Mouse (Mus musculus): ENCODE data around the gene Cuedc1. TPM values are rescaled to one million over a fixed set of nuclear protein-coding genes. Genes with fewer than 3 reads are reported as not detected.

Gene Cuedc1
- polyA plus RNA-seq, 1 experiment from 2014 or later, result 50.2 TPM

- Histone ChIP-seq H3K36me3 (no peaks in the 10 kb centered on the region), H3K27ac (no peak overlapping the region), H3K4me2 (replicated peaks) (no peak overlapping the region), H3K9ac (no peak overlapping the region), H3K9me3 (no peaks in the 10 kb centered on the region), H3K4me1 (peaks cover 74% of the 10 kb centered on the region), H3K4me3 (no peak overlapping the region), H3K27me3 (replicated peaks) (no peaks in the 10 kb centered on the region)
- no peak for ATAC-seq (ENCODE audit: low FRiP score, low read depth)
- 77% methylated on average over 7 of the region's 7 CpGs for WGBS
Measured at GRCm38 (mm10) chr11:88112677-88113333, 14.9 kb downstream of the Cuedc1 start.

- Histone ChIP-seq H3K27ac (no peak overlapping the region), H3K36me3 (no peaks in the 10 kb centered on the region), H3K9me3 (no peaks in the 10 kb centered on the region), H3K4me1 (peaks cover 80% of the 10 kb centered on the region), H3K9ac (no peak overlapping the region), H3K27me3 (replicated peaks) (no peaks in the 10 kb centered on the region), H3K4me2 (replicated peaks) (no peak overlapping the region), H3K4me3 (no peak overlapping the region)
- no peak for ATAC-seq (ENCODE audit: low FRiP score, low read depth)
- WGBS, result 45% methylated on average over 6 of the region's 6 CpGs
Measured at GRCm38 (mm10) chr11:88113543-88114271, 15.8 kb downstream of the Cuedc1 start.

GRCm38 (mm10) chr11:88114871-88115301 lies 17.0 kb downstream of the Cuedc1 start:
- Histone ChIP-seq H3K9ac (peak overlapping the region; percentile 8; the same call in 1 of the 2 replicates), H3K27me3 (replicated peaks) (no peaks in the 10 kb centered on the region), H3K36me3 (no peaks in the 10 kb centered on the region), H3K4me2 (replicated peaks) (no peak overlapping the region; the same call in 1 of the 2 replicates), H3K4me3 (no peak overlapping the region), H3K27ac (peak overlapping the region; percentile 21; the same call in 1 of the 2 replicates), H3K4me1 (peaks cover 89% of the 10 kb centered on the region), H3K9me3 (no peaks in the 10 kb centered on the region)
- ATAC-seq (ENCODE audit: low FRiP score, low read depth), result no peak
- WGBS, result 49% methylated on average over 8 of the region's 8 CpGs

DNA sequence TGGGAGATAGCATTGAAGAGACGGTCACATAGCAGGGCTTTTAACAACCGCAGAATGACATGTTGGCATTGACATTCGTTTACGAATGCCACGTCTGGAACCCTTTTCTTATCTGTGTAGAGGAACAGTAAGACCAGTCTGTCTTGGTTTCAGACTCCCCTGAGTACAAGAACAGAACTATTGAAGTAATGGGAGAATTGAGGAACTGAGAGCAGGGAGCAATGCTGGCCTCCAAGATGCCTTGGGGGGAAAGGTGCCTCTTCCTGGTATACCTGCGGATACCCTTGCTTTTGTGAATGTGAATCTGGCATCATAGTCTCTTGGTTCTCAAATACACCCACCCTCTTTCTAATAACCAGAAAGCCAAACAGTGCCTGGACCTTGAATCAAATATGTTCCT lies 18.7 kb downstream of the Cuedc1 start:
- ATAC-seq (ENCODE audit: low FRiP score, low read depth), result no peak
- H3K4me1 ChIP-seq, result peaks cover 93% of the 10 kb centered on the region
- H3K9me3 ChIP-seq, result no peaks in the 10 kb centered on the region
- H3K27me3 ChIP-seq (replicated peaks), result no peaks in the 10 kb centered on the region
- H3K4me2 ChIP-seq (replicated peaks), result no peak overlapping the region
- H3K4me3 ChIP-seq, result no peak overlapping the region
- H3K9ac ChIP-seq, result no peak overlapping the region
- no peak overlapping the region for H3K27ac ChIP-seq
- 87% methylated on average over 6 of the region's 6 CpGs for WGBS
- H3K36me3 ChIP-seq, result no peaks in the 10 kb centered on the region

DNA sequence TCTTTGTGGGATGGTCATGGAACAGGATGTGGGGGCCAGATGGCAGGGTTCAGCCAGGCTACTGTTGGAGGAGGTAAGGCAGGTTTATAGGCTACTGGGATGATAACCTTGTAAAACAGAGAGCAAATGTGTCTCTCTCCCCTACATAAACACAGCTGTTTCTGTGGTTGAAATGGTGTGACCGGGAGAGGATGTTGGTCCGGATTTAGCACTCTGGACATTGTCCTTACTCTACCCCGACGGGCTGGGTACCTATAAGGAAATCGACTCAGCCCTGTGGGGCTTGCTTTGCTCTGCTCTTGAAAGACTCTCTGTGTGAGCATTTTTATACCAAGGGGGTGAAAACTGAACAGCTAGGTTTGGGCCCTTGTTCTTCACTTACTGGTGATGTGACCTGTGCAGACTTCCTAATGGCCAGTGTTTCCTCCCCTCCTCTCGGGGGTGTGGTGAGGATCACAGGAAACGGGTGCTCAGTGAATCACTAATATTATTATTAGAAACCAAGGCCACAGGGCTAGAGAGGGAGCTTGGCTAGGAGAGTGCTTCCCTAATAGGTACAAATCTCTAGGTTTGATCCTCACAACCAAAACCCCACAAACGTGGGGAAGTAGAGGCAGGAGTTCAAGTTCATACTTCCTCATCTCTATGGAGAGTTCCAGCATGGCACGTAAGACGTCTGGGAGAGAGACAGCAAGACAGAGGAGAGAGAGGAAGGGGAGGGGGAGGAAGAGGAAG lies 19.7 kb downstream of the Cuedc1 start:
- 0 out of 2 replicates have a peak overlapping the region, but pooled peaks have one; percentile 18 for H3K9ac ChIP-seq
- 57% methylated on average over 10 of the region's 10 CpGs for WGBS
- peaks cover 93% of the 10 kb centered on the region for H3K4me1 ChIP-seq

DNA sequence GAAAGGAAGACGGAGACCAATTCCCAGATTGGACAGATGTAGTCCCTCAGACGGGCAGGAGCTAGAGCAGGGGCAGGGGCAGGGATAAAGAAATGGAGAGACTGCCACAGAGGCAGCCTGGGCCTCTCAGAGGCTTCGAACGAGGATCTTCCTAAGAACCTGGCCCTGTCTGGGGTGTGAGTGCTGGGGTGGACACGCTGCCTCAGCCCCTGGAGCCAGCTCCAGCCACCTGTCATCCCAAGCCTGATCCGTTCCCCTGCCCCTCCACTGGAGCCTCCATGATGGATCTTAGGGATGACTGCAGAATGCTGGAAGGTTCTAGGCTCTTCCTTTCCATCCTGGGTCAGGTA lies 20.2 kb downstream of the Cuedc1 start:
- H3K4me2 ChIP-seq (replicated peaks), result peak overlapping the region; percentile 41; the same call in 1 of the 2 replicates
- H3K27ac ChIP-seq, result peak overlapping the region; percentile 92
- H3K4me1 ChIP-seq, result peaks cover 93% of the 10 kb centered on the region
- WGBS, result 46% methylated on average over 6 of the region's 6 CpGs
- H3K4me3 ChIP-seq, result no peak overlapping the region
- no peak for ATAC-seq (ENCODE audit: low FRiP score, low read depth)
- no peaks in the 10 kb centered on the region for H3K9me3 ChIP-seq
- 0 out of 2 replicates have a peak overlapping the region, but pooled peaks have one; percentile 18 for H3K9ac ChIP-seq
- H3K36me3 ChIP-seq, result no peaks in the 10 kb centered on the region
- no peaks in the 10 kb centered on the region for H3K27me3 ChIP-seq (replicated peaks)

More for the DNA sequence above, 19.7 kb downstream of the Cuedc1 start:
- Histone ChIP-seq H3K9me3 (no peaks in the 10 kb centered on the region), H3K36me3 (no peaks in the 10 kb centered on the region), H3K27me3 (replicated peaks) (no peaks in the 10 kb centered on the region), H3K27ac (peak overlapping the region; percentile 92), H3K4me2 (replicated peaks) (peak overlapping the region; percentile 41; the same call in 1 of the 2 replicates), H3K4me3 (no peak overlapping the region)
- ATAC-seq (ENCODE audit: low FRiP score, low read depth), result no peak

GRCm38 (mm10) chr11:88118817-88119642 lies 21.2 kb downstream of the Cuedc1 start:
- Histone ChIP-seq H3K4me1 (peaks cover 93% of the 10 kb centered on the region), H3K36me3 (no peaks in the 10 kb centered on the region), H3K27ac (peak overlapping the region; percentile 92), H3K4me2 (replicated peaks) (peak overlapping the region; percentile 41), H3K27me3 (replicated peaks) (no peaks in the 10 kb centered on the region), H3K9me3 (no peaks in the 10 kb centered on the region), H3K9ac (peak overlapping the region; percentile 27; the same call in 1 of the 2 replicates), H3K4me3 (no peak overlapping the region)
- ATAC-seq (ENCODE audit: low FRiP score, low read depth), result peak; percentile 90
- WGBS, result 5% methylated on average over 8 of the region's 8 CpGs

DNA sequence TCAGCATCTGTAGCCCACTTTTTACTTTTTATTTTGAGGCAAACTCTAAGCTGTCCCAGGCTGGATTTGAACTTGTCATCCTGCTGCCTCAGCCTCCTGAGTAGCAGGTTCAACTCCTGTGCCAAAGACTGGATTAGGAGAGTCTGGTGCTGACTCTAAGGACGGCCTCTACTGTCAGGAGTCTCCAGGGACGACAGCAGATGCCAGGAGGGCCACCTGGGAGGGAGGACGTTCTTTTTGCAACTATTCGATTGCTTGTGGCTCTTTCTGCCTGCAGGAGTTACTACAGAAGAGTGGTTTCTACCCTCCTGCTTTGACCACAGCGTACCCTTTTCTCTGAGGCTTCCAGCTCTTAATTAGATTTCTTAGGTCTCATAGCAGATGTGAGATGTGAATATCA lies 24.7 kb downstream of the Cuedc1 start:
- Histone ChIP-seq H3K4me2 (replicated peaks) (no peak overlapping the region), H3K9ac (no peak overlapping the region), H3K36me3 (no peaks in the 10 kb centered on the region), H3K27ac (no peak overlapping the region; the same call in 1 of the 2 replicates), H3K4me3 (no peak overlapping the region), H3K4me1 (peaks cover 79% of the 10 kb centered on the region), H3K27me3 (replicated peaks) (no peaks in the 10 kb centered on the region), H3K9me3 (no peaks in the 10 kb centered on the region)
- no peak for ATAC-seq (ENCODE audit: low FRiP score, low read depth)
- 35% methylated on average over 5 of the region's 5 CpGs for WGBS

DNA sequence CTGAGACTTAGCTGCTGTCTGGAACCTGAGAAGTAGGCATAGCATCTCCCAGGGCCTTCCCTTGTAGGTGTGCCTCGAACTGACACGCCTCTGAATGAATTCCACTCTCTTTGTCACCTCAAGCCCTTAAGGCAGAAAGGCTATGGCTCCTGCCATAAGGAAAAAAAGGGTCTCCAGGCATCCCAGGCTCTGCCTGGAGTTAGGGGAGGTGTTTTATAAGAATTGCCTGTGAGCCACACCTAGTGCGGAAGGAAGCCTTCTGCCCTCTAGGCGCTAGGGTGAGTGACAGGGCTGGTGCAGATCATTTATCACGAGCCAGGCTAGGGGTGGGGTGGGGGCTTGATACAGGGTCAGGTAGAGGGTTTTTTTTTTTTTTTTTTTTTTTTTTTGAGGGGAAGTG lies 25.2 kb downstream of the Cuedc1 start:
- no peaks in the 10 kb centered on the region for H3K36me3 ChIP-seq
- H3K27ac ChIP-seq, result no peak overlapping the region
- no peak overlapping the region for H3K4me3 ChIP-seq
- no peak overlapping the region for H3K9ac ChIP-seq
- 75% methylated on average over 5 of the region's 5 CpGs for WGBS
- peaks cover 75% of the 10 kb centered on the region for H3K4me1 ChIP-seq
- H3K4me2 ChIP-seq (replicated peaks), result no peak overlapping the region
- H3K9me3 ChIP-seq, result no peaks in the 10 kb centered on the region
- ATAC-seq (ENCODE audit: low FRiP score, low read depth), result no peak
- no peaks in the 10 kb centered on the region for H3K27me3 ChIP-seq (replicated peaks)

GRCm38 (mm10) chr11:88123731-88124130 lies 25.9 kb downstream of the Cuedc1 start:
- no peak overlapping the region for H3K4me2 ChIP-seq (replicated peaks)
- H3K36me3 ChIP-seq, result no peaks in the 10 kb centered on the region
- no peak overlapping the region for H3K4me3 ChIP-seq
- ATAC-seq (ENCODE audit: low FRiP score, low read depth), result no peak
- no peak overlapping the region for H3K9ac ChIP-seq
- no peaks in the 10 kb centered on the region for H3K27me3 ChIP-seq (replicated peaks)
- 37% methylated on average over 6 of the region's 6 CpGs for WGBS
- H3K27ac ChIP-seq, result no peak overlapping the region
- H3K4me1 ChIP-seq, result peaks cover 71% of the 10 kb centered on the region
- no peaks in the 10 kb centered on the region for H3K9me3 ChIP-seq

DNA sequence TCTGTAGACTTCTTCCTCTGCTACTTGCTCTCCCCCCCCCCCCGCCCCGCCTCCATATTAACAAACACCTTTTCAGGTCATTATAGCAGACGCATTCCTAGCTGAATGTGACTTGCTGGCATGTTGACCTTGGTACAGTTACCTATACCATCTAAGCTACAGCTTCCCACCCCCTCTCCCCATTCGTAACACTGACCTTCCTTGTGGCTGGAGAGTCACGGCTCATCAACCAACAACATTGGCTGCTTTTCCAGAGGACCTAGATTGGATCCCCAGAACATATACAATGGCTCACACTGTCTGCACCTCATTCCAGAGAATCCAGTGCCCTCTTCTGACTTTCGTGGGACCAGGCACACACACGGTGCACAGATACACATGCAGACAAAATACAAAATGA lies 27.6 kb downstream of the Cuedc1 start:
- no peak overlapping the region; the same call in 1 of the 2 replicates for H3K27ac ChIP-seq
- H3K9ac ChIP-seq, result no peak overlapping the region
- no peaks in the 10 kb centered on the region for H3K9me3 ChIP-seq
- WGBS, result 57% methylated on average over 7 of the region's 7 CpGs
- H3K4me2 ChIP-seq (replicated peaks), result no peak overlapping the region
- H3K4me3 ChIP-seq, result no peak overlapping the region
- peaks cover 58% of the 10 kb centered on the region for H3K4me1 ChIP-seq
- no peaks in the 10 kb centered on the region for H3K27me3 ChIP-seq (replicated peaks)
- no peak; the same call in 1 of the 2 replicates for ATAC-seq (ENCODE audit: low FRiP score, low read depth)
- no peaks in the 10 kb centered on the region for H3K36me3 ChIP-seq
